Mouse (Mus musculus) megakaryocyte progenitor cell, adult 5-6 weeks (primary cell): ENCODE results near the gene Dennd5b. TPM values are rescaled to one million over a fixed set of nuclear protein-coding genes. Genes with fewer than 3 reads are reported as not detected.

ENCODE experiments used
- ATAC-seq: replicated peaks from 2 replicates; pipeline ENCODE4 v1.8.0; 2016; ENCODE audit warnings: mild to moderate bottlenecking, moderate TSS enrichment, inconsistent platforms; ENCODE audit not compliant: poor library complexity
- total RNA-seq, 2 experiments: library from RNA; stranded (forward) in 1 of 2; stranded (reverse) in 1 of 2; fragments of 157-497, 149-512 nt in 1 of 2; fragments of 200-1000 nt in 1 of 2; gene quantifications; 2 replicates each; pipeline versions ENCODE4 v1.2.3 to v1.2.4; 2015 to 2017

Dennd5b gene
- total RNA-seq, 2 experiments from 2014 or later, result 3.1 to 4.3 TPM

GRCm38 (mm10) chr6:148955641-148956420, 145.6 kb downstream of the Dennd5b start:
- no peak for ATAC-seq

GRCm38 (mm10) chr6:148946881-148947405, 154.5 kb downstream of the Dennd5b start:
- peak; percentile 1 for ATAC-seq

GRCm38 (mm10) chr6:148946409-148946742, 155.1 kb downstream of the Dennd5b start, which contains the start of gene Sinhcaf:
TSS of gene Sinhcaf (minus strand) at chr6:148946467.
- peak; percentile 76 for ATAC-seq

GRCm38 (mm10) chr6:148945509-148946408, 155.7 kb downstream of the Dennd5b start:
- ATAC-seq, result peak; percentile 22

- ATAC-seq, result peak; percentile 38
Observed at GRCm38 (mm10) chr6:148944767-148945508, 156.5 kb downstream of the Dennd5b start.

- ATAC-seq, result peak; percentile 2
Observed at GRCm38 (mm10) chr6:148944344-148944766, 157.1 kb downstream of the Dennd5b start.

GRCm38 (mm10) chr6:148943695-148944094, 157.8 kb downstream of the Dennd5b start:
- ATAC-seq, result no peak

- no peak for ATAC-seq
Observed at GRCm38 (mm10) chr6:148942406-148942805, 159.1 kb downstream of the Dennd5b start.

GRCm38 (mm10) chr6:148941880-148942279, 159.6 kb downstream of the Dennd5b start:
- ATAC-seq, result no peak

- ATAC-seq, result peak; percentile 49
Observed at GRCm38 (mm10) chr6:148940383-148940782, 161.1 kb downstream of the Dennd5b start.

Other genes starting within 250 kb of the Dennd5b start
- 4.0 and 6.0 TPM in 2 replicates for gene Caprin2, start 205.4 kb downstream of the Dennd5b start, total RNA-seq (2015)
- 4.9 and 8.8 TPM in 2 replicates for gene Caprin2, start 205.4 kb downstream of the Dennd5b start, total RNA-seq (2017)
- gene Sinhcaf, start 155.2 kb downstream of the Dennd5b start, total RNA-seq (2015), result 43.3 and 43.6 TPM in 2 replicates
- gene Sinhcaf, start 155.2 kb downstream of the Dennd5b start, total RNA-seq (2017), result 97.8 and 122 TPM in 2 replicates
- gene Gm10203, start 28.5 kb upstream of the Dennd5b start, total RNA-seq (2015), result not detected in 2 replicates
- gene Gm10203, start 28.5 kb upstream of the Dennd5b start, total RNA-seq (2017), result not detected in 2 replicates
- gene Etfbkmt, start 38.2 kb upstream of the Dennd5b start, total RNA-seq (2015), result 8.2 and 21.1 TPM in 2 replicates
- gene Etfbkmt, start 38.2 kb upstream of the Dennd5b start, total RNA-seq (2017), result 6.9 and 10.8 TPM in 2 replicates
- 7.7 and 11.9 TPM in 2 replicates for gene Amn1, start 87.0 kb upstream of the Dennd5b start, total RNA-seq (2015)
- gene Amn1, start 87.0 kb upstream of the Dennd5b start, total RNA-seq (2017), result 9.5 and 13.0 TPM in 2 replicates
- 53.1 and 54.3 TPM in 2 replicates for gene Resf1, start 207.7 kb upstream of the Dennd5b start, total RNA-seq (2015)
- 25.4 and 48.0 TPM in 2 replicates for gene Resf1, start 207.7 kb upstream of the Dennd5b start, total RNA-seq (2017)